Mouse (Mus musculus) left cerebral cortex, adult 6 months (tissue): ENCODE data around the gene Tmem135. TPM values are rescaled to one million over a fixed set of nuclear protein-coding genes. Genes with fewer than 3 reads are reported as not detected.

Experiments
- long read RNA-seq, 2 experiments: library from polyadenylated mRNA; unstranded; transcript quantifications; one replicate each; pipeline ENCODE4 v2.0.0; 2019 to 2020
- polyA plus RNA-seq: library from polyadenylated mRNA; unstranded; fragments of <200 nt; fragmentation: Nextera tagmentation; gene quantifications from 2 replicates; pipeline ENCODE4 v1.2.3, GENCODE M21; 2021

Gene Tmem135
- polyA plus RNA-seq, result 28.0 and 48.9 TPM in 2 replicates
- long read RNA-seq, experiment 1, transcript Tmem135-201 (15 exons, 3,700 nt), result major isoform, 88 of 158 reads
- long read RNA-seq, experiment 1, partial matches to known transcripts, result 16 of 158 reads
- long read RNA-seq, experiment 1, other reads (novel, unspliced or antisense), result 50 of 158 reads
- long read RNA-seq, experiment 2, transcript Tmem135-201 (15 exons, 3,700 nt), result major isoform, 5 of 32 reads
- long read RNA-seq, experiment 2, partial matches to known transcripts, result 10 of 32 reads
- long read RNA-seq, experiment 2, other reads (novel, unspliced or antisense), result 17 of 32 reads

DNA sequence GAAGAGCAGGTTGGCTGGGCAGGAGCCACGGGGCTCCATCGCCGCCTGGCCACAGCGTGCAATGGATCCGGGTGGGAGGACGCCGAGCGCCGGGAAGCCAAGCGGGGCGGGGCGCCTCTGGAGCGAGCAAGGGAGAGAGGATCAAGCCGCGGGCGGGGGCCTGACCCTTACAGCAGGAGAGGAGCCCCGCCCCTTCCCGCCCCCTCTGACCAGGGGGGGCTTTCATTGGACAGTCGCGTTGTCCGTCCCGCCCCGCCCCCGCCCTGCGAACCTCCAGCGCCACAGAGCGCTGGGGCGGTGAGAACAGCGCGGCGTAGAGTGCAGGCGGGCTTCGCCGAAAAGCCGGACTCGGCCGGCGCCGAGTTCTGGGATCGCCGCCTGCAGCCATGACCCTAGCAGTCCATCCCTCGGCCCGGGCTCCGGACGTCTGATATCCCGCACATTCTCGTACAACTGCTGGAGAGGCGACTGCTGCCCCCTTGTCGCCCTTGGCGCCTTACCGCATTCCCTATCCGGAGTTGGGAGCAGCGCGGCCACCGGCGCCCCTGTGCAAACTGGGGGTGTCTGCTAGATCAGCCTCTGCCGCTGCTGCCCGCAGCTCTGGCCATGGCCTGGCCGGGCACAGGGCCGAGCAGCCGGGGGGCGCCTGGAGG is at the start of gene Tmem135, which contains the start of gene Fzd4:
Gene Tmem135, minus strand, starts transcription at position 142 of the 653 bp plus-strand sequence.
Gene Fzd4, plus strand, starts transcription at position 275 of the 653 bp plus-strand sequence.

Other genes starting within 250 kb of the Tmem135 start
- 1.5 and 1.7 TPM in 2 replicates for gene Fzd4, start 133 bp upstream of the Tmem135 start, polyA plus RNA-seq
- gene Prss23, start 123.0 kb upstream of the Tmem135 start, polyA plus RNA-seq, result 23.8 and 25.1 TPM in 2 replicates
- gene Me3, start 228.2 kb upstream of the Tmem135 start, polyA plus RNA-seq, result 60.4 and 76.1 TPM in 2 replicates